Mouse (Mus musculus): ENCODE measurements at regions not wholly inside any gene's neighbourhood (a gene's known extent, or its start where the extent isn't known, plus 50 kb on each side); places are given as distances from the start of the nearest gene placed in this dataset.

DNA sequence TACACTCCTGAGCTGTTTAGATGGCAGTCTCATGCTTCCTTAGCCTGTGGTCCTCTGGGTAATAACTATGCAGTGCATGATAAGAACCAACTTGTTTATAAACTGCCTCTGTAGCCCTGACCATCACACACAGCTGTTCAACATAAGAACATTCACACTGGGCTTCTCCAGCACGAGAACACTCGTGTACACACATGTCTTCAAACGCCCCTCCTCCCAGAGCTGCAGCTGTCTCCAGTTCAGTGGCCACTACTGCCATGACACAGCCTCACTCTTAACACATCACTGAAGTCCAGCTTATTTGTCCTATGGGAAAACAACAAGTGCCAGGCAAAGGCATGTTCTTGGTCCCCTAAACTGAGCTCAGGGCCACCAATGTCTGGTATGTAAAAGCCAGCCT is 152.9 kb downstream of the Hlx start:
- no peak for TF ChIP-seq CTCF (IDR thresholded peaks at IDR 0.05; ENCODE audit: control insufficient read depth, insufficient read depth, low read length)
- TF ChIP-seq POLR2A (IDR thresholded peaks at IDR 0.05; ENCODE audit: borderline replicate concordance, control insufficient read depth, low read depth, low read length) = no peak

Data from bone marrow, adult 2 months (tissue).